Mouse (Mus musculus) ZHBTc4 (cell line): Measurements from ENCODE around the gene Prkcg.
A peak's percentile ranks its signal among the peaks of the same experiment; 100 is the strongest.
"Not testable (repeated sequence)": the region's sequence is repeated elsewhere in the genome, so short reads cannot be mapped to it uniquely, and the experiment has no call there.

Source experiments
- DNase-seq: peaks from one replicate; pipeline ENCODE4 v3.0.0-alpha.2; 2011; ENCODE audit warnings: low read depth, low spot score

Gene Prkcg

GRCm38 (mm10) chr7:3288976-3289970 lies at the start of gene Prkcg, which contains the start of gene Myadm:
Gene Prkcg, plus strand, starts transcription at chr7:3289179.
Gene Myadm, plus strand, starts transcription at chr7:3289080.
- DNase-seq = peak; percentile 93

GRCm38 (mm10) chr7:3239193-3239592 lies 49.8 kb upstream of the Prkcg start:
- DNase-seq = no peak

DNA sequence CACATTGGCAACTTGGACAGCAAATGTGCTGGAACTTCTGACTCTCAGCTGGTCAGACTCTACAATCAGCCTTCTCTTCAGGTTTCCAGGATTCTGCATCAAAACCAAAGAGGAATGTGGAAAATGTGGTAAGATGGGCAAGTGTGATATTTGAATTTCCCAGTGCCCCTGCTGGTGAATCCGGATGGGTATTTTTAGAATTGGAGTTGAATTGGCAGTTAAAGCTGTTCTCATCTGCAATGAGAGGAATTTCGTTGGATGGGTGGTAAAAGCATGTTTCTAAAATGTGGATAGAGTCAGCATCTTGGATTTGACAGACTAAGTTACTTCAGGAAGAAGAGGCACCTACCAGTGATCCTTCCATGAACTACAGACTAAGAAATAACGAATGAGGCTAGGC lies 28.3 kb upstream of the Prkcg start:
- DNase-seq = no peak

DNA sequence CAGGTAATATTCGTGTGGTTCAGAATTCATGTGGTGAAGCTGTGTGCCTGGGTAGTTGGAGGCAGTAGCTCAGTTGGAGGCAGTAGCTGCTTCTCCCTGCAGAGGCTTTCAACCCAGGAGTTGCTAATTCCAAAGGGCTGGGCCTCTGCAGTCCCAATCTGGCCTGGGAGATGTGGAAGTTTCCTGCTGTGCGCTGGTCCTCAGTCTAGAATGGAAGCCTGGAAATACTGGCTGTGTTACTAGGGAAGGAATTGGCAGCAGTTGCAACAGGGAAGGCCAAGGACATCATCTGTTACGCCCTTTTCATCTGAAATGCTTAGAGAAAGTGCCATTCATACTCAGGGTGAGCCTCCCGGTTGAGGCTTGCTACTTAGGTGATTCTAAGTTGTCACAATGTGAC lies 27.5 kb upstream of the Prkcg start:
- DNase-seq = peak; percentile 68

GRCm38 (mm10) chr7:3262789-3263188 lies 26.2 kb upstream of the Prkcg start:
- DNase-seq = peak; percentile 89

- peak; percentile 44 for DNase-seq
Measured at GRCm38 (mm10) chr7:3264390-3265022, 24.5 kb upstream of the Prkcg start.

- DNase-seq = peak; percentile 32
Measured at GRCm38 (mm10) chr7:3265311-3265710, 23.7 kb upstream of the Prkcg start.

DNA sequence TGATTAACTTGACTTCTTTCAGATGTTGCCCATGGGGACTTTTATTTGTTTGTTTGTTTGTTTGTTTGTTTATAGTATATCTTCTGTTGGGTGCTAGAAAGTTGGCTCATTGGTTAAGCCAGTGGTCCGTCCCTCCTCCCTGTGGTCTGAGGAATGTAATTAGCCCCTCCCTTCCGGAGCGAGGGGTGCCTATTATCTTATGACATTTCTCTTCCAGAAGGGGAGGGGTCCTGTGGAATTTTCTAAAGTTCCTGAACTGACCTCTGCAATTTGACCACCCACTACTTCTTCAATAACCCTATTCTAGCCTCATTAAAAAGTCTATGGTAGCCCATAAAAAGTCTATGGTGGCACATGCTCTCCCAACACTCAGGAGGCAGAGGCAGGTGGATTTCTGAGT lies 21.7 kb upstream of the Prkcg start:
- DNase-seq = peak; percentile 91

- peak; percentile 64 for DNase-seq
Measured at GRCm38 (mm10) chr7:3267888-3268287, 21.1 kb upstream of the Prkcg start.

GRCm38 (mm10) chr7:3268291-3268690 lies 20.7 kb upstream of the Prkcg start:
- no peak for DNase-seq

GRCm38 (mm10) chr7:3272206-3272605 lies 16.8 kb upstream of the Prkcg start:
- no peak for DNase-seq

GRCm38 (mm10) chr7:3275455-3276170 lies 13.4 kb upstream of the Prkcg start:
- DNase-seq = no peak

DNA sequence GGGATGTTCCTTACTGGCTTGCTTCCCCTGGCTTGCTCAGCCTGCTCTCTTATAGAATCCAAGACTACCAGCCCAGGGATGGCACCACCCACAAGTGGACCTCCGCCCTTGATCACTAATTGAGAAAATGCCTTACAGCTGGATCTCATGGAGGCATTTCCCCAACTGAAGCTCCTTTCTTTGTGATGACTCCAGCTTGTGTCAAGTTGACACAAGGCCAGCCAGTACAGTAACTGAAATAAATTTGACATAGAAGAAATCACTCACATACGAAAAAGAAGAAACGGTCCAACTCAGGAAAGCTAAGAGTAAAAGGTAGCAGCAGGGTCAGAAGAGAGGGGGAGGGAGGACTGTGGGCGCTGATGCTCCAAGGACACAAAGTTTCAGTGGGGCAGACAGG lies 12.2 kb upstream of the Prkcg start:
- not testable (repeated sequence) for DNase-seq

GRCm38 (mm10) chr7:3280080-3280653 lies 8.8 kb upstream of the Prkcg start:
- DNase-seq = peak; percentile 67

GRCm38 (mm10) chr7:3280654-3281153 lies 8.3 kb upstream of the Prkcg start:
- DNase-seq = no peak

DNA sequence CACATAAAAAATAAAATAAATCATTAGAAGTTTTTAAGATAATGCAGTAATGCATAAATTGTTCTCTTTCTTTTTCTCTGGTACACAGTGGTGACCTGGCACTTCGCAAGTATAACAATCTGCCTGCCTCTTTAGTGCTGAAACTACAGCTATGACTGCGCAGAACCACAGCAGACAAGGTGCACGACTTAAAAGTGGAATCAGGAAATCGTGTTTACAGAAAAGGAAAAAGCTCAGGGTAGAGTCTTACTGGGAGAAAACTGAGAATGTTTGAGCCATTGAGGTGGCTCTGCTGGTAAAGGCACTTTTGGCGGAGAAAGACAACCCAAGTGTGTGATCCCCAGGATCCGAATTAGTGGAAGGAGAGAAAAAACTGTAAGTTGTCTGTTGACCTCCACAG lies 7.2 kb upstream of the Prkcg start:
- no peak for DNase-seq

- DNase-seq = peak; percentile 33
Measured at GRCm38 (mm10) chr7:3283081-3283875, 5.7 kb upstream of the Prkcg start.

- DNase-seq = no peak
Measured at GRCm38 (mm10) chr7:3284604-3285003, 4.4 kb upstream of the Prkcg start.

DNA sequence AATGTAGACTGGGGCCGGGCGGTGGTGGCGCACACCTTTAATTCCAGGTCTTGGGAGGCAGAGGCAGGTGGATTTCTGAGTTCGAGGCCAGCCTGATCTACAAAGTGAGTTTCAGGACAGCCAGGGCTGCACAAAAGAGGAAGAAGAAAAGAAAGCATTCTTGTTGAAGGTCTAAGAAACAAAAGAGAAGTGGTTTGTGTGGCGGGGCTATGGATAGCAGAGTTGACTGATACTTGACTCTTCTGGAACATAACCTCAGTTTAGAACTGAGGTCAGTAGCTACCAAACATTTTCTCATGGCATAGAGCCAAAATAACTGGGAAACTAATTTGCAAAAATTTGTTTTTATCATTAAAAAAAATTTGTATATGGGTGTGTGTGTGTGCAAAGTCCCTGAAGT lies 2.9 kb upstream of the Prkcg start:
- no peak for DNase-seq

GRCm38 (mm10) chr7:3287186-3287585 lies 1.8 kb upstream of the Prkcg start:
- no peak for DNase-seq
